Mouse (Mus musculus) myocyte (in vitro differentiated cells): ENCODE data around the gene Ldlrad3. TPM values are rescaled to one million over a fixed set of nuclear protein-coding genes. Genes with fewer than 3 reads are reported as not detected.

Source experiments
- H3K27me3 ChIP-seq: one replicate; pipeline ENCODE4 v1.6.1; 2011; ENCODE audit not compliant: control insufficient read depth, insufficient read depth, insufficient read length
- H3K36me3 ChIP-seq: one replicate; pipeline ENCODE4 v1.6.1; 2011; ENCODE audit not compliant: control insufficient read depth, insufficient read depth
- H3K4me2 ChIP-seq: one replicate; pipeline ENCODE4 v1.6.1; 2011; ENCODE audit warnings: low read depth, control low read depth
- H3K4me3 ChIP-seq: one replicate; pipeline ENCODE4 v1.5.1; 2011; ENCODE audit warnings: mild to moderate bottlenecking, control low read depth, moderate library complexity
- H3K79me2 ChIP-seq: one replicate; pipeline ENCODE4 v1.6.1; 2011; ENCODE audit not compliant: control insufficient read depth, insufficient read depth
- H3ac ChIP-seq: one replicate; pipeline ENCODE4 v1.6.1; 2011; ENCODE audit not compliant: control insufficient read depth, insufficient read length
- CEBPB ChIP-seq: IDR thresholded peaks from 2 replicates; pipeline ENCODE4 v1.6.1; 2011; ENCODE audit warnings: mild to moderate bottlenecking, moderate library complexity; ENCODE audit not compliant: poor library complexity, insufficient read depth, severe bottlenecking
- E2F4 ChIP-seq: IDR thresholded peaks from one replicate; pipeline ENCODE4 v1.6.1; 2011; ENCODE audit warnings: mild to moderate bottlenecking, control low read depth, moderate library complexity; ENCODE audit not compliant: insufficient read depth
- MAX ChIP-seq: IDR thresholded peaks from one replicate; pipeline ENCODE4 v1.6.1; 2011; ENCODE audit warnings: low read depth, mild to moderate bottlenecking, control low read depth
- MYOD1 ChIP-seq, 3 experiments: IDR thresholded peaks; one replicate each; pipeline ENCODE4 v1.6.1; 2011; ENCODE audit warnings: control low read depth in 2 of 3, low read depth in 2 of 3, mild to moderate bottlenecking in 2 of 3, moderate library complexity in 1 of 3; ENCODE audit not compliant: insufficient read length in 2 of 3, control insufficient read depth in 1 of 3
- MYOG ChIP-seq, 3 experiments: IDR thresholded peaks; one replicate each; pipeline ENCODE4 v1.6.1; 2011; ENCODE audit warnings: control low read depth in 2 of 3, low read depth in 2 of 3, mild to moderate bottlenecking in 2 of 3; ENCODE audit not compliant: insufficient read length in 2 of 3, control insufficient read depth in 1 of 3, insufficient read depth in 1 of 3
- POLR2A ChIP-seq: IDR thresholded peaks from one replicate; pipeline ENCODE4 v1.6.1; 2011; ENCODE audit warnings: low read depth, mild to moderate bottlenecking, control low read depth, moderate library complexity; ENCODE audit not compliant: insufficient read length
- POLR2AphosphoS2 ChIP-seq: IDR thresholded peaks from one replicate; pipeline ENCODE4 v1.6.1; 2011; ENCODE audit warnings: low read depth, control low read depth; ENCODE audit not compliant: insufficient read length
- REST ChIP-seq: IDR thresholded peaks from one replicate; pipeline ENCODE4 v1.6.1; 2011; ENCODE audit warnings: mild to moderate bottlenecking, control low read depth, moderate library complexity; ENCODE audit not compliant: insufficient read depth, insufficient read length
- SRF ChIP-seq: IDR thresholded peaks from one replicate; pipeline ENCODE4 v1.6.1; 2011; ENCODE audit warnings: low read depth; ENCODE audit not compliant: control insufficient read depth, insufficient read length
- TCF12 ChIP-seq: IDR thresholded peaks from one replicate; pipeline ENCODE4 v1.6.1; 2011; ENCODE audit warnings: mild to moderate bottlenecking, control low read depth; ENCODE audit not compliant: poor library complexity, insufficient read depth, severe bottlenecking
- TCF3 ChIP-seq: IDR thresholded peaks from one replicate; pipeline ENCODE4 v1.6.1; 2011; ENCODE audit warnings: low read depth, control low read depth; ENCODE audit not compliant: insufficient read length
- USF1 ChIP-seq: IDR thresholded peaks from one replicate; pipeline ENCODE4 v1.6.1; 2011; ENCODE audit warnings: low read depth, mild to moderate bottlenecking, control low read depth, moderate library complexity
- polyA plus RNA-seq: library from polyadenylated mRNA; unstranded; fragments of >200 nt; fragmentation: generic; extraction: Trizol; gene quantifications from one replicate; pipeline ENCODE4 v1.2.1, GENCODE M21; 2012; ENCODE audit warnings: missing spikeins

Gene Ldlrad3
- polyA plus RNA-seq, 1 experiment: 32.1 TPM

- TF ChIP-seq SRF (no peak), MYOD1 (IDR thresholded peaks at IDR 0.05; ENCODE audit: control insufficient read depth in 1 of 3, insufficient read length in 2 of 3, low read depth in 2 of 3) (no peak), TCF12 (no peak), MYOG (IDR thresholded peaks at IDR 0.05; ENCODE audit: control insufficient read depth in 1 of 3, insufficient read depth in 1 of 3, insufficient read length in 2 of 3, low read depth in 2 of 3) (no peak), MAX (no peak), USF1 (no peak), CEBPB (no peak), E2F4 (no peak), REST (no peak)
- Histone ChIP-seq H3K36me3 (no peaks in the 10 kb centered on the region), H3K4me2 (no peak overlapping the region), H3ac (no peak overlapping the region), H3K27me3 (no peaks in the 10 kb centered on the region), H3K79me2 (no peaks in the 10 kb centered on the region), H3K4me3 (no peak overlapping the region)
These were observed 253.8 kb downstream of the Ldlrad3 start for GRCm38 (mm10) chr2:101932169-101932936.

GRCm38 (mm10) chr2:101925591-101926188, 260.5 kb downstream of the Ldlrad3 start:
- Histone ChIP-seq H3K4me3 (no peak overlapping the region), H3K4me2 (no peak overlapping the region), H3K27me3 (no peaks in the 10 kb centered on the region), H3K36me3 (no peaks in the 10 kb centered on the region), H3ac (no peak overlapping the region), H3K79me2 (no peaks in the 10 kb centered on the region)
- TF ChIP-seq SRF (no peak), MAX (no peak)

GRCm38 (mm10) chr2:101925183-101925582, 261.0 kb downstream of the Ldlrad3 start:
- no peak for TF ChIP-seq MAX
- TF ChIP-seq TCF12: no peak
- TF ChIP-seq CEBPB: no peak
- no peak for TF ChIP-seq REST
- no peak for TF ChIP-seq USF1
- TF ChIP-seq TCF3: no peak
- no peak for TF ChIP-seq POLR2A
- no peak for TF ChIP-seq POLR2AphosphoS2
- no peak for TF ChIP-seq MYOG (IDR thresholded peaks at IDR 0.05; ENCODE audit: control insufficient read depth in 1 of 3, insufficient read depth in 1 of 3, insufficient read length in 2 of 3, low read depth in 2 of 3)
- TF ChIP-seq E2F4: no peak
- no peak for TF ChIP-seq MYOD1 (IDR thresholded peaks at IDR 0.05; ENCODE audit: control insufficient read depth in 1 of 3, insufficient read length in 2 of 3, low read depth in 2 of 3)
- TF ChIP-seq SRF: no peak
- no peaks in the 10 kb centered on the region for H3K79me2 ChIP-seq
- no peak overlapping the region for H3ac ChIP-seq
- H3K4me2 ChIP-seq: no peak overlapping the region
- H3K4me3 ChIP-seq: no peak overlapping the region
- no peaks in the 10 kb centered on the region for H3K36me3 ChIP-seq
- H3K27me3 ChIP-seq: no peaks in the 10 kb centered on the region

- no peaks in the 10 kb centered on the region for H3K79me2 ChIP-seq
- no peaks in the 10 kb centered on the region for H3K27me3 ChIP-seq
- TF ChIP-seq MYOD1 (IDR thresholded peaks at IDR 0.05; ENCODE audit: control insufficient read depth in 1 of 3, insufficient read length in 2 of 3, low read depth in 2 of 3): no peak
- no peak for TF ChIP-seq REST
- TF ChIP-seq SRF: no peak
- no peak for TF ChIP-seq POLR2AphosphoS2
- TF ChIP-seq CEBPB: no peak
- no peak overlapping the region for H3ac ChIP-seq
- no peak overlapping the region for H3K4me2 ChIP-seq
- no peaks in the 10 kb centered on the region for H3K36me3 ChIP-seq
- no peak overlapping the region for H3K4me3 ChIP-seq
These were observed 263.0 kb downstream of the Ldlrad3 start for GRCm38 (mm10) chr2:101923181-101923580.

GRCm38 (mm10) chr2:101922302-101922701, 263.9 kb downstream of the Ldlrad3 start:
- H3K4me2 ChIP-seq: no peak overlapping the region

More at GRCm38 (mm10) chr2:101922302-101922701, 263.9 kb downstream of the Ldlrad3 start:
- H3K27me3 ChIP-seq: no peaks in the 10 kb centered on the region
- TF ChIP-seq MAX (no peak), CEBPB (no peak), POLR2A (no peak), TCF12 (no peak), MYOG (IDR thresholded peaks at IDR 0.05; ENCODE audit: control insufficient read depth in 1 of 3, insufficient read depth in 1 of 3, insufficient read length in 2 of 3, low read depth in 2 of 3) (no peak), REST (no peak), TCF3 (no peak), MYOD1 (IDR thresholded peaks at IDR 0.05; ENCODE audit: control insufficient read depth in 1 of 3, insufficient read length in 2 of 3, low read depth in 2 of 3) (no peak), E2F4 (no peak), SRF (no peak)
- H3K4me3 ChIP-seq: no peak overlapping the region
- no peaks in the 10 kb centered on the region for H3K36me3 ChIP-seq
- H3ac ChIP-seq: no peak overlapping the region
- no peaks in the 10 kb centered on the region for H3K79me2 ChIP-seq
